ENCODE assay signal across 10 mouse cellular contexts in the genomic region with DNA sequence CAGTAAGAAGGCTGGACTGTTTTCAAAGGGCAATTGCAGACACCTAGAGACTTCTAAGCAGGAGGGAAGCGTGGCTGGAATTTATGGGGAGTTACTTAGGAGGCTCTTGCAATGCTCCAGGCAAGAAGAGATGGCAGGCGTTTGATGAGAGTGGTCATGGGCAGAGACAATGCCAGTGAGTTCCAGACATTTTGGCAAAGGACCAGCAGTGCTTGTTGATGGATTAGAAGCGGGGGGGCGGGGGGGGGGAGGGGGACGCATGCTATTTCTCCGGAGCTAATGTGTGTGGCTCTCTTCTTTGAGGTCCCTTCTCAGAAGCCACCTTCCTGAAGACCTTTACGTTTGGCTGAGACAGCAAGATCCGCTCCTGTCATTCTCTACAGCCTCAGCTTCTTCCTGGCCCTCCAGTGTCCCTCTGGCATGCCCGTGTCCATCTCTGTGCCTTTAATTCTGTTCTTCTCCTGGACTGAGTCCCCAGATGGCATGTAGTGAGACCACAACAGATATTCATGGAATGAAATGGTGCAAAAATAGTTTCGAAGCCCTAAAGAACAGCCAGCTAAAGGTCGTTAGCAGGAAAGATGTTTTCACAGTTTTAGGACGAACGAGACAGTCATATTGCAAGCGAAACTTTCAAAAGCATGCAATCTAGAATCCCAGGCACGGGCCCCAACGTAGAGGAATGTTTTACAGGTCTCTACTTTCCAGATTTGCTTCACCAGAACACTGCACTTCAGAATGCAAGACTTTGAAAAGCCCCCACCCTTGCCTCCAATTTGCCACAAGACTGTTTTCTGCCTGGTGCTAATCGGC. TPM values are rescaled to one million over a fixed set of nuclear protein-coding genes. Genes with fewer than 3 reads are reported as not detected.
A peak's percentile ranks its signal among the peaks of the same experiment; 100 is the strongest.
DNase-seq lines count a peak whose midpoint lies in the region; ATAC-seq and TF ChIP-seq lines count a peak whose summit lies in the region.
"Had no signal": no experiment of that assay in that cellular context is flagged by ENCODE, and none has a peak within 500 bp of the region (broad histone marks: within the 10 kb centered on the region; RNA-seq: fewer than 3 reads in every experiment).

No protein-coding gene starts in this region.

- no peaks in the 10 kb centered on the region for H3K27me3 ChIP-seq in kidney, embryonic 15.5 days
- no peaks in the 10 kb centered on the region for H3K27me3 ChIP-seq in heart, embryonic 15.5 days
- H3K27me3 ChIP-seq in midbrain, postnatal 0 days (ENCODE audit: insufficient read depth, low read length): no peaks in the 10 kb centered on the region

- H3K27ac ChIP-seq in kidney, embryonic 15.5 days: peak overlapping the region; percentile 57; the same call in 1 of the 2 replicates
- H3K27ac ChIP-seq in cortical plate, adult 2 months (ENCODE audit: insufficient read depth, low read length): peak overlapping the region; percentile 9
- H3K27ac ChIP-seq in heart, embryonic 15.5 days: peak overlapping the region; percentile 87
- no peak overlapping the region for H3K27ac ChIP-seq in midbrain, postnatal 0 days (ENCODE audit: low read depth, low read length)

- TF ChIP-seq CTCF in cortical plate, adult 2 months (IDR thresholded peaks at IDR 0.05; ENCODE audit: extremely low read depth, insufficient read depth, low read length): no peak
- TF ChIP-seq CTCF in midbrain, postnatal 0 days (IDR thresholded peaks at IDR 0.05): no peak

- no peak overlapping the region for H3K4me2 ChIP-seq in kidney, embryonic 15.5 days
- peak overlapping the region; percentile 33 for H3K4me2 ChIP-seq in heart, embryonic 15.5 days
- H3K4me2 ChIP-seq in midbrain, postnatal 0 days (ENCODE audit: low read depth, low read length, poor library complexity, severe bottlenecking): no peak overlapping the region

- H3K4me1 ChIP-seq in kidney, embryonic 15.5 days: peaks cover 17% of the 10 kb centered on the region
- peaks cover 13% of the 10 kb centered on the region for H3K4me1 ChIP-seq in cortical plate, adult 2 months (ENCODE audit: control insufficient read depth, insufficient read depth, low read length)
- H3K4me1 ChIP-seq in heart, embryonic 15.5 days (replicated peaks): peaks cover 22% of the 10 kb centered on the region
- no peaks in the 10 kb centered on the region for H3K4me1 ChIP-seq in midbrain, postnatal 0 days (ENCODE audit: insufficient read depth, low read length)

- no peak overlapping the region for H3K4me3 ChIP-seq in kidney, embryonic 15.5 days (replicated peaks)
- H3K4me3 ChIP-seq in cortical plate, adult 2 months (ENCODE audit: insufficient read depth, low read length): no peak overlapping the region
- no peak overlapping the region for H3K4me3 ChIP-seq in heart, embryonic 15.5 days
- H3K4me3 ChIP-seq in midbrain, postnatal 0 days (ENCODE audit: low read depth, low read length): no peak overlapping the region

- H3K9me3 ChIP-seq in kidney, embryonic 15.5 days (replicated peaks): no peaks in the 10 kb centered on the region
- H3K9me3 ChIP-seq in heart, embryonic 15.5 days (replicated peaks): no peaks in the 10 kb centered on the region
- no peaks in the 10 kb centered on the region for H3K9me3 ChIP-seq in midbrain, postnatal 0 days (ENCODE audit: low read length)

- WGBS in kidney, embryonic 15.5 days: 64% methylated on average over 17 of the region's 17 CpGs
- 36% methylated on average over 17 of the region's 17 CpGs for WGBS in heart, embryonic 15.5 days
- 64% methylated on average over 16 of the region's 17 CpGs for WGBS in midbrain, postnatal 0 days

- TF ChIP-seq POLR2A in cortical plate, adult 2 months (IDR thresholded peaks at IDR 0.05; ENCODE audit: extremely low read depth, insufficient read depth, low read length): no peak

- H3K36me3 ChIP-seq in kidney, embryonic 15.5 days: no peaks in the 10 kb centered on the region
- H3K36me3 ChIP-seq in heart, embryonic 15.5 days: no peaks in the 10 kb centered on the region
- peaks cover 4% of the 10 kb centered on the region for H3K36me3 ChIP-seq in midbrain, postnatal 0 days (ENCODE audit: insufficient read depth, low read length)

- no peak overlapping the region for H3K9ac ChIP-seq in kidney, embryonic 15.5 days
- H3K9ac ChIP-seq in heart, embryonic 15.5 days: no peak overlapping the region
- H3K9ac ChIP-seq in midbrain, postnatal 0 days (replicated peaks; ENCODE audit: low read length, poor library complexity, severe bottlenecking): no peak overlapping the region

- ATAC-seq in kidney, embryonic 15.5 days (replicated peaks; ENCODE audit: low FRiP score): no peak
- ATAC-seq in heart, embryonic 15.5 days (replicated peaks; ENCODE audit: insufficient number of reproducible peaks, insufficient read depth, low FRiP score, low read depth): 0 out of 2 replicates have a peak, but pooled peaks have one; percentile 16
- ATAC-seq in midbrain, postnatal 0 days (ENCODE audit: low FRiP score): no peak

- DNase-seq in kidney, adult 18-20 months: no peak
- peak; percentile 69 for DNase-seq in midbrain, postnatal 0 days (ENCODE audit: low spot score)
- no peak for DNase-seq in adrenal gland, adult 2 months
- DNase-seq in urinary bladder, adult 2 months (ENCODE audit: low spot score): no peak

RNA-seq across cellular contexts. Expression of a gene that starts 53.8 kb away (rescaled TPM):
- polyA plus RNA-seq in kidney, embryonic 15.5 days (2015; fragmentation: Nextera tagmentation; extraction: Ambion mirVana): 0.19 TPM in 1 of 2 replicates, not detected in the other
- 0.19 TPM in 1 of 2 replicates, not detected in the other for polyA plus RNA-seq in cortical plate, adult 2 months (2012; rRNA removed)
- 0.29 and 0.37 TPM in 2 replicates for polyA plus RNA-seq in heart, embryonic 15.5 days (2015; fragmentation: Nextera tagmentation; extraction: Ambion mirVana)
- total RNA-seq in midbrain, postnatal 0 days (2014; rRNA removed): not detected in 2 replicates
- 0.26 TPM in 1 of 2 replicates, not detected in the other for polyA plus RNA-seq in midbrain, postnatal 0 days (2015; fragmentation: Nextera tagmentation; extraction: Ambion mirVana)
- total RNA-seq in adrenal gland, adult 2 months (2021): 1 to 10 TPM in 1 of 2 experiments, under 1 TPM in 1; 0.73 to 1.6 TPM
- 1.8 and 3.3 TPM in 2 replicates for polyA plus RNA-seq in adrenal gland, adult 2 months (2012; rRNA removed)
- polyA plus RNA-seq in urinary bladder, adult 2 months (2012; rRNA removed): 0.09 and 0.12 TPM in 2 replicates
- total RNA-seq: layer of hippocampus, postnatal 10 days; neutrophil, adult 5-6 weeks had no signal
- polyA plus RNA-seq: embryonic facial prominence, embryonic 11.5 days had no signal
